Mouse (Mus musculus): Measurements from ENCODE around the gene Specc1. TPM values are rescaled to one million over a fixed set of nuclear protein-coding genes. Genes with fewer than 3 reads are reported as not detected.

Gene Specc1
- polyA plus RNA-seq, 1 experiment = 27.7 TPM

DNA sequence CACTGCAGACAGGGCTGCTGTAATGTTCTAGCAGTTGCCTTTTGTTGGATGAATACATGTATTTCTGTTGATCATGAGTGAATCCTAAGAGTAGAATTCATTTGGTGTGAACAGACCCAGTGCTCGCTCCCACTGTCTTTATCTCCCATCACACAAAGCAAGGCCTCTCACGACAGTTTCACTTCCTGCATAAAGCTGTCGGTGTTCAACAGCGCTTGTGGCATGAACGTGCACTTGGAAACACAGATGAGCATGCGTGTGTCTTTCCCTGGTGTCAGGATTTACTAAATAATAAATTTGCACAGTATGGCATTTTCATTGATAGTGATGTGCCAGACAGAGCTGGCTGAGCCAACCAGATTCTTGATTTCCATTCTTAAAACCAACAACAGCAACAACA is 6.1 kb downstream of the Specc1 start:
- Histone ChIP-seq H3K27me3 (ENCODE audit: control insufficient read depth, insufficient read depth, insufficient read length) (no peaks in the 10 kb centered on the region), H3K4me2 (ENCODE audit: low read depth) (no peak overlapping the region)

DNA sequence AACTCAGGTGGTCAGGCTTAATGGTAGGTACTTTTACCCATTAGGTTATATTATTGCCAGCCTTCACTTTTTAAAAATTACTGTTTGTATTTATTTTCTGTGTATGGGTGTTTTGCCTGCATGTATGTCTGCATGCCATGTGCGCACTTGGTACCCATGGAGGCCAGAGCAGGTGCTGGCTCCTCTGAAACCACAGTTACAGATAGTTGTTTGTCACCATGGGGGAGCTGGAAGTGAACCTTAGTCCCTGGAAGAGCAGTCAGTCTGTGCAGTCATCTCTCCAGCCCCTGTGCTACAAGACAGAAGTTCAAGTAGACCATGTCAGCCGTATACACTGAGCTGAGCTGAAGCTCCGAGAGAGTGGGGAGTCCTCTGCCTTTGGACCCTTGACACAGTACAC is 6.6 kb downstream of the Specc1 start:
- H3K36me3 ChIP-seq (ENCODE audit: control insufficient read depth, insufficient read depth) = no peaks in the 10 kb centered on the region
- H3K4me3 ChIP-seq = no peak overlapping the region
- no peaks in the 10 kb centered on the region for H3K27me3 ChIP-seq (ENCODE audit: control insufficient read depth, insufficient read depth, insufficient read length)
- TF ChIP-seq MYOD1 (IDR thresholded peaks at IDR 0.05; ENCODE audit: control insufficient read depth in 1 of 3, insufficient read length in 2 of 3, low read depth in 2 of 3) (no peak), MYOG (IDR thresholded peaks at IDR 0.05; ENCODE audit: control insufficient read depth in 1 of 3, insufficient read depth in 1 of 3, insufficient read length in 2 of 3, low read depth in 2 of 3) (no peak), SRF (IDR thresholded peaks at IDR 0.05; ENCODE audit: control insufficient read depth, insufficient read length, low read depth) (no peak), REST (IDR thresholded peaks at IDR 0.05; ENCODE audit: insufficient read depth, insufficient read length) (no peak), E2F4 (IDR thresholded peaks at IDR 0.05; ENCODE audit: insufficient read depth) (no peak), MAX (IDR thresholded peaks at IDR 0.05; ENCODE audit: low read depth) (no peak), POLR2A (IDR thresholded peaks at IDR 0.05; ENCODE audit: insufficient read length, low read depth) (no peak), TCF12 (IDR thresholded peaks at IDR 0.05; ENCODE audit: insufficient read depth, poor library complexity, severe bottlenecking) (no peak), POLR2AphosphoS2 (IDR thresholded peaks at IDR 0.05; ENCODE audit: insufficient read length, low read depth) (no peak), USF1 (IDR thresholded peaks at IDR 0.05; ENCODE audit: low read depth) (no peak), TCF3 (IDR thresholded peaks at IDR 0.05; ENCODE audit: insufficient read length, low read depth) (no peak), CEBPB (IDR thresholded peaks at IDR 0.05; ENCODE audit: insufficient read depth, poor library complexity, severe bottlenecking) (no peak)
- H3K79me2 ChIP-seq (ENCODE audit: control insufficient read depth, insufficient read depth) = no peaks in the 10 kb centered on the region
- H3ac ChIP-seq (ENCODE audit: control insufficient read depth, insufficient read length) = no peak overlapping the region
- no peak overlapping the region for H3K4me2 ChIP-seq (ENCODE audit: low read depth)

More for the DNA sequence above, 6.1 kb downstream of the Specc1 start:
- H3K79me2 ChIP-seq (ENCODE audit: control insufficient read depth, insufficient read depth) = no peaks in the 10 kb centered on the region
- H3K36me3 ChIP-seq (ENCODE audit: control insufficient read depth, insufficient read depth) = no peaks in the 10 kb centered on the region
- no peak for TF ChIP-seq USF1 (IDR thresholded peaks at IDR 0.05; ENCODE audit: low read depth)
- no peak for TF ChIP-seq MYOD1 (IDR thresholded peaks at IDR 0.05; ENCODE audit: control insufficient read depth in 1 of 3, insufficient read length in 2 of 3, low read depth in 2 of 3)
- no peak for TF ChIP-seq TCF3 (IDR thresholded peaks at IDR 0.05; ENCODE audit: insufficient read length, low read depth)
- TF ChIP-seq CEBPB (IDR thresholded peaks at IDR 0.05; ENCODE audit: insufficient read depth, poor library complexity, severe bottlenecking) = no peak
- no peak for TF ChIP-seq E2F4 (IDR thresholded peaks at IDR 0.05; ENCODE audit: insufficient read depth)
- TF ChIP-seq POLR2AphosphoS2 (IDR thresholded peaks at IDR 0.05; ENCODE audit: insufficient read length, low read depth) = no peak
- no peak for TF ChIP-seq TCF12 (IDR thresholded peaks at IDR 0.05; ENCODE audit: insufficient read depth, poor library complexity, severe bottlenecking)
- no peak for TF ChIP-seq SRF (IDR thresholded peaks at IDR 0.05; ENCODE audit: control insufficient read depth, insufficient read length, low read depth)
- no peak for TF ChIP-seq POLR2A (IDR thresholded peaks at IDR 0.05; ENCODE audit: insufficient read length, low read depth)
- no peak for TF ChIP-seq REST (IDR thresholded peaks at IDR 0.05; ENCODE audit: insufficient read depth, insufficient read length)
- no peak for TF ChIP-seq MYOG (IDR thresholded peaks at IDR 0.05; ENCODE audit: control insufficient read depth in 1 of 3, insufficient read depth in 1 of 3, insufficient read length in 2 of 3, low read depth in 2 of 3)
- no peak for TF ChIP-seq MAX (IDR thresholded peaks at IDR 0.05; ENCODE audit: low read depth)
- H3ac ChIP-seq (ENCODE audit: control insufficient read depth, insufficient read length) = no peak overlapping the region
- H3K4me3 ChIP-seq = no peak overlapping the region

GRCm38 (mm10) chr11:61964611-61965010 is 8.0 kb downstream of the Specc1 start:
- Histone ChIP-seq H3K36me3 (ENCODE audit: control insufficient read depth, insufficient read depth) (no peaks in the 10 kb centered on the region), H3K79me2 (ENCODE audit: control insufficient read depth, insufficient read depth) (no peaks in the 10 kb centered on the region), H3K27me3 (ENCODE audit: control insufficient read depth, insufficient read depth, insufficient read length) (no peaks in the 10 kb centered on the region), H3K4me2 (ENCODE audit: low read depth) (no peak overlapping the region), H3ac (ENCODE audit: control insufficient read depth, insufficient read length) (no peak overlapping the region), H3K4me3 (no peak overlapping the region)
- TF ChIP-seq MAX (IDR thresholded peaks at IDR 0.05; ENCODE audit: low read depth) = no peak
- TF ChIP-seq CEBPB (IDR thresholded peaks at IDR 0.05; ENCODE audit: insufficient read depth, poor library complexity, severe bottlenecking) = no peak
- no peak for TF ChIP-seq POLR2AphosphoS2 (IDR thresholded peaks at IDR 0.05; ENCODE audit: insufficient read length, low read depth)
- no peak for TF ChIP-seq POLR2A (IDR thresholded peaks at IDR 0.05; ENCODE audit: insufficient read length, low read depth)
- no peak for TF ChIP-seq USF1 (IDR thresholded peaks at IDR 0.05; ENCODE audit: low read depth)
- TF ChIP-seq REST (IDR thresholded peaks at IDR 0.05; ENCODE audit: insufficient read depth, insufficient read length) = no peak
- no peak for TF ChIP-seq MYOD1 (IDR thresholded peaks at IDR 0.05; ENCODE audit: control insufficient read depth in 1 of 3, insufficient read length in 2 of 3, low read depth in 2 of 3)
- TF ChIP-seq MYOG (IDR thresholded peaks at IDR 0.05; ENCODE audit: control insufficient read depth in 1 of 3, insufficient read depth in 1 of 3, insufficient read length in 2 of 3, low read depth in 2 of 3) = no peak
- TF ChIP-seq SRF (IDR thresholded peaks at IDR 0.05; ENCODE audit: control insufficient read depth, insufficient read length, low read depth) = no peak
- no peak for TF ChIP-seq E2F4 (IDR thresholded peaks at IDR 0.05; ENCODE audit: insufficient read depth)
- no peak for TF ChIP-seq TCF12 (IDR thresholded peaks at IDR 0.05; ENCODE audit: insufficient read depth, poor library complexity, severe bottlenecking)
- no peak for TF ChIP-seq TCF3 (IDR thresholded peaks at IDR 0.05; ENCODE audit: insufficient read length, low read depth)

GRCm38 (mm10) chr11:61967034-61967433 is 10.5 kb downstream of the Specc1 start:
- Histone ChIP-seq H3ac (ENCODE audit: control insufficient read depth, insufficient read length) (no peak overlapping the region), H3K4me3 (no peak overlapping the region), H3K27me3 (ENCODE audit: control insufficient read depth, insufficient read depth, insufficient read length) (no peaks in the 10 kb centered on the region), H3K36me3 (ENCODE audit: control insufficient read depth, insufficient read depth) (no peaks in the 10 kb centered on the region), H3K4me2 (ENCODE audit: low read depth) (no peak overlapping the region), H3K79me2 (ENCODE audit: control insufficient read depth, insufficient read depth) (no peaks in the 10 kb centered on the region)
- TF ChIP-seq USF1 (IDR thresholded peaks at IDR 0.05; ENCODE audit: low read depth) (peak; percentile 23), TCF3 (IDR thresholded peaks at IDR 0.05; ENCODE audit: insufficient read length, low read depth) (no peak), SRF (IDR thresholded peaks at IDR 0.05; ENCODE audit: control insufficient read depth, insufficient read length, low read depth) (no peak), POLR2A (IDR thresholded peaks at IDR 0.05; ENCODE audit: insufficient read length, low read depth) (no peak)

- Histone ChIP-seq H3K36me3 (ENCODE audit: control insufficient read depth, insufficient read depth) (no peaks in the 10 kb centered on the region), H3ac (ENCODE audit: control insufficient read depth, insufficient read length) (no peak overlapping the region), H3K27me3 (ENCODE audit: control insufficient read depth, insufficient read depth, insufficient read length) (no peaks in the 10 kb centered on the region), H3K4me3 (no peak overlapping the region), H3K4me2 (ENCODE audit: low read depth) (no peak overlapping the region), H3K79me2 (ENCODE audit: control insufficient read depth, insufficient read depth) (no peaks in the 10 kb centered on the region)
- TF ChIP-seq REST (IDR thresholded peaks at IDR 0.05; ENCODE audit: insufficient read depth, insufficient read length) (no peak), SRF (IDR thresholded peaks at IDR 0.05; ENCODE audit: control insufficient read depth, insufficient read length, low read depth) (no peak), POLR2A (IDR thresholded peaks at IDR 0.05; ENCODE audit: insufficient read length, low read depth) (no peak)
Measured at GRCm38 (mm10) chr11:61968875-61969274, 12.3 kb downstream of the Specc1 start.

Data from myocyte (in vitro differentiated cells).